Mouse (Mus musculus) hindbrain, embryonic 14.5 days (tissue): ENCODE results near the gene Ccdc65. TPM values are rescaled to one million over a fixed set of nuclear protein-coding genes. Genes with fewer than 3 reads are reported as not detected.

Source experiments
- ATAC-seq: fragments of 200-750 bp; cut with Nextera tagmentation; 2 replicates; pipeline ENCODE4 v1.8.0; 2017; ENCODE audit warnings: moderate number of reproducible peaks, mild to moderate bottlenecking, moderate TSS enrichment, moderate library complexity; ENCODE audit not compliant: low FRiP score
- DNase-seq: peaks from one replicate; pipeline ENCODE4 v3.0.0-alpha.2; 2015; ENCODE audit warnings: low spot score
- H3K27ac ChIP-seq: fragments of 300-500 bp; sonication (generic); 2 replicates; pipeline ENCODE4 v1.5.1; 2014; ENCODE audit warnings: mild to moderate bottlenecking, moderate library complexity
- H3K27me3 ChIP-seq: fragments of 300-500 bp; sonication (generic); 2 replicates; pipeline ENCODE4 v1.6.1; 2014; ENCODE audit warnings: mild to moderate bottlenecking, low read length, mixed read lengths; ENCODE audit not compliant: control insufficient read depth, insufficient read depth
- H3K36me3 ChIP-seq: fragments of 300-500 bp; sonication (generic); replicated peaks from 2 replicates; pipeline ENCODE4 v1.6.1; 2014; ENCODE audit not compliant: control insufficient read depth, insufficient read depth
- H3K4me1 ChIP-seq: fragments of 300-500 bp; sonication (generic); replicated peaks from 2 replicates; pipeline ENCODE4 v1.6.1; 2014; ENCODE audit warnings: antibody characterized with exemption, low read length, mixed read lengths; ENCODE audit not compliant: control insufficient read depth, insufficient read depth
- H3K4me2 ChIP-seq: fragments of 300-500 bp; sonication (generic); replicated peaks from 2 replicates; pipeline ENCODE4 v1.6.1; 2014; ENCODE audit warnings: mild to moderate bottlenecking, moderate library complexity
- H3K4me3 ChIP-seq: fragments of 300-500 bp; sonication (generic); replicated peaks from 2 replicates; pipeline ENCODE4 v1.5.1; 2014; ENCODE audit warnings: mild to moderate bottlenecking, low read length
- H3K9ac ChIP-seq: fragments of 300-500 bp; sonication (generic); 2 replicates; pipeline ENCODE4 v1.6.1; 2014
- H3K9me3 ChIP-seq: fragments of 300-500 bp; sonication (generic); 2 replicates; pipeline ENCODE4 v1.6.1; 2016; ENCODE audit warnings: low read length; ENCODE audit not compliant: control insufficient read depth
- WGBS: fragments of 180-500 bp; shearing (Covaris S2); extraction: QIAGEN DNeasy Blood & Tissue Kit; methylation state at CpG from one replicate; pipeline ENCODE4 v1.1.7; 2014; 5-methylcytosine and 5-hydroxymethylcytosine counted together
- polyA plus RNA-seq: library from polyadenylated mRNA; unstranded; fragments of >200 nt; fragmentation: Nextera tagmentation; extraction: Ambion mirVana; gene quantifications from 2 replicates; pipeline ENCODE4 v1.2.1, GENCODE M21; 2014

Ccdc65 gene
- 5.6 and 6.6 TPM in 2 replicates for polyA plus RNA-seq

GRCm38 (mm10) chr15:98707766-98708372, at the start of gene Ccdc65:
Ccdc65 (plus strand) TSS chr15:98708207.
- DNase-seq (peak; percentile 86), ATAC-seq (peak; percentile 69)
- WGBS = 21% methylated on average over 16 of the region's 16 CpGs
- H3K27ac ChIP-seq = no peak within 1 kb of the TSS
- no peaks in the 10 kb centered on the region for H3K9me3 ChIP-seq
- H3K4me1 ChIP-seq = no peaks in the 10 kb centered on the region
- no peaks in the 10 kb centered on the region for H3K36me3 ChIP-seq
- H3K9ac ChIP-seq = peak within 1 kb of the TSS; percentile 49
- H3K4me2 ChIP-seq = peak within 1 kb of the TSS; percentile 58
- peaks cover 3% of the 10 kb centered on the region; the same call in 1 of the 2 replicates for H3K27me3 ChIP-seq
- peak within 1 kb of the TSS; percentile 37 for H3K4me3 ChIP-seq

GRCm38 (mm10) chr15:98662198-98662566, 45.8 kb upstream of the Ccdc65 start:
- H3K27me3 ChIP-seq = no peaks in the 10 kb centered on the region
- H3K36me3 ChIP-seq = peaks cover 18% of the 10 kb centered on the region
- peak overlapping the region; percentile 75 for H3K4me2 ChIP-seq
- peak overlapping the region; percentile 94 for H3K9ac ChIP-seq
- H3K4me1 ChIP-seq = peaks cover 8% of the 10 kb centered on the region; the same call in 1 of the 2 replicates
- DNase-seq = no peak
- peak overlapping the region; percentile 93 for H3K27ac ChIP-seq
- H3K9me3 ChIP-seq = no peaks in the 10 kb centered on the region
- peak overlapping the region; percentile 95 for H3K4me3 ChIP-seq
- WGBS = 2% methylated on average over 14 of the region's 14 CpGs
- ATAC-seq = no peak

DNA sequence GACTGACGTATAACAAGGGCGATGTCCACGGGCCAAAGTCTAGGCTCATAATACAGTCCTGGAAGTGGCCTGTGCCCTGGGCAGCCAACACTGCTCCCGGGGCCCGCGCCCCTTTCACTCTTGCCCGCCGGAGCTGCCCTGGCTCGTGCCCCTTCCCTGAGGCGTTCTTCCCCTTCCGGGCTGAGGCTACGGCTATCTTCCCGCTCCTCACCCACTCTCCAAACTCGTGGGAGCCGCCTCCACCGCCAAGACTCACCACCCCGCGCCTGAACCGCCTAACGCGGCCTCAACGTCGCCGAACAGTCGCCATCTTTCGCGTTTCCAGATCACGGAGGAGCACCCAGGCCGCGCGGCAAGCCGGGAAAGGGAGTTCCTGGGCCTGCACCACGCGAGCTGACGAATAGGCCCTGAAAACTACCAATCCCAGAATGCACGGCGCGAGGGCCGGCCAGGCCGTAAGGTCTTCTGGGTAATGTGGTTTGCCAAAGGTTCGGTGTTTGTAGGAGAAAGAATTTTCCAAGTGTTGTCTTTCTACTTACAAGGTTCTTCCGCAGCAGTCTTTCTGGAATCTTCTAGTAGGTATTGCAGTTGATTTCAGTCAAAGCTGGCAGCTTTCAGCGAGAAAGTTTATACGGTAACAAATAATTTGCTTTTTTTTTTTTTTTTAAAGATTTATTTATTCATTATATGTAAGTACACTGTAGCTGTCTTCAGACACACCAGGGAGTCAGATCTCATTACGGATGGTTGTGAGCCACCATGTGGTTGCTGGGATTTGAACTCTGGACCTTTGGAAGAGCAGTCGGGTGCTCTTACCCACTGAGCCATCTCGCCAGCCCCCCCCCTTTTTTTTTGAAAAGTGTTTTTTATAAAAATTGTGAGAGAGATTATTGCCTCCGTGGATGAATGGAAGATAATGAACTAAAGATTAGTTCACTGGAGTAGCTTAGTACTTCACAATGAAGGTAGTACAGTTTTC, 45.2 kb upstream of the Ccdc65 start, which contains the start of gene Ddx23:
Gene Ddx23, minus strand, starts transcription at position 328 of the 979 bp plus-strand sequence.
- peak within 1 kb of the TSS; percentile 75 for H3K4me2 ChIP-seq
- H3K9ac ChIP-seq = peak within 1 kb of the TSS; percentile 94
- peak within 1 kb of the TSS; percentile 93 for H3K27ac ChIP-seq
- peaks cover 11% of the 10 kb centered on the region for H3K36me3 ChIP-seq
- H3K4me3 ChIP-seq = peak within 1 kb of the TSS; percentile 95
- no peaks in the 10 kb centered on the region for H3K27me3 ChIP-seq
- ATAC-seq (peak; percentile 95), DNase-seq (peak; percentile 97)
- WGBS = 5% methylated on average over 47 of the region's 48 CpGs
- H3K4me1 ChIP-seq = peaks cover 8% of the 10 kb centered on the region; the same call in 1 of the 2 replicates
- H3K9me3 ChIP-seq = no peaks in the 10 kb centered on the region

GRCm38 (mm10) chr15:98664042-98664907, 43.7 kb upstream of the Ccdc65 start:
- H3K9me3 ChIP-seq = no peaks in the 10 kb centered on the region
- H3K4me1 ChIP-seq = peaks cover 8% of the 10 kb centered on the region; the same call in 1 of the 2 replicates
- no peak overlapping the region for H3K27ac ChIP-seq
- no peak overlapping the region for H3K9ac ChIP-seq
- 82% methylated on average over 11 of the region's 11 CpGs for WGBS
- H3K4me3 ChIP-seq = no peak overlapping the region
- ATAC-seq = no peak
- DNase-seq = peak; percentile 55
- H3K27me3 ChIP-seq = no peaks in the 10 kb centered on the region
- H3K36me3 ChIP-seq = no peaks in the 10 kb centered on the region
- H3K4me2 ChIP-seq = no peak overlapping the region

DNA sequence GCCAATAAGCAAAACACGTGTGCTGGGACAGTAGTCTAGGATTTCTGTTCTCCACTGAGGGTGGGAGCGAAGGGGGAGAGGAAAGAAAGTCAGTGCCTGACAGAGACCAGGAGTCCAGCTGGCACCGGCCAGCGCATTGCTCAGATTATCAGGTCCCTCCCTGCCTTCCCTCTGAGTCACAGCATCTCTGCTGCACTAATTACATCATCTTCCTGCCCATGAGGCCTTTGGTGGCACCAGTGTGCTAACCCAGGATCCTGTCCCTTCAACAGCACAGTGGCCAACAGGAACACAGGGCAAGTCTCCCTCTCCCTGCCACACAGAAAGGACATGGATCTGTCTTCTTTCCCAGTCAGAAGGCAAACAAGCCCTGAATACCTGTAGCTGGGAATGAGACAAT, 35.4 kb upstream of the Ccdc65 start:
- no peaks in the 10 kb centered on the region for H3K36me3 ChIP-seq
- 97% methylated on average over 4 of the region's 4 CpGs for WGBS
- ATAC-seq (no peak), DNase-seq (no peak)
- no peak overlapping the region for H3K4me3 ChIP-seq
- no peak overlapping the region for H3K4me2 ChIP-seq
- H3K4me1 ChIP-seq = peaks cover 31% of the 10 kb centered on the region
- no peaks in the 10 kb centered on the region for H3K27me3 ChIP-seq
- H3K27ac ChIP-seq = no peak overlapping the region
- no peak overlapping the region for H3K9ac ChIP-seq
- no peaks in the 10 kb centered on the region for H3K9me3 ChIP-seq

DNA sequence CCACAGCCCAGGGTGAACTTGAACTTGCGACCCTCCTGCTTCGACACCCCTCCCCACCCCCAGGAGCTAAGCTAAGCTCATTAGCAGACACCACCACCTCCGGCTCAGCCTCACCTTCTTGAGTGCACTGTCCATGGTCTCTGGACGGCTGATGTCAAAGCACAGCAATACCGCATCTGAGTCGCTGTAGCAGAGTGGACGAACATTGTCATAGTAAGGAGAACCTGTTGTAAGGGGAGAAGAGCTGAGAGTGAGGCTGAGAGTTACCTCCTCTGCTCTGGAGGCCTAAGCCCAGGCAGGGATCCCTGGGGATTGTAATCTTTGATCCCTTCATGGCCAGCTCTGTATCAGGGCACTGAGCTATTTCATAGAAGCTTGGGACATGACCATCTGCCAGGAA, 34.3 kb upstream of the Ccdc65 start:
- ATAC-seq (no peak), DNase-seq (no peak)
- H3K27me3 ChIP-seq = no peaks in the 10 kb centered on the region
- 76% methylated on average over 7 of the region's 7 CpGs for WGBS
- H3K27ac ChIP-seq = 0 out of 2 replicates have a peak overlapping the region, but pooled peaks have one; percentile 51
- H3K9ac ChIP-seq = no peak overlapping the region
- H3K4me3 ChIP-seq = no peak overlapping the region
- peaks cover 31% of the 10 kb centered on the region for H3K4me1 ChIP-seq
- no peaks in the 10 kb centered on the region for H3K9me3 ChIP-seq
- H3K4me2 ChIP-seq = peak overlapping the region; percentile 99; the same call in 1 of the 2 replicates
- no peaks in the 10 kb centered on the region for H3K36me3 ChIP-seq

GRCm38 (mm10) chr15:98674284-98674993, 33.6 kb upstream of the Ccdc65 start:
- ATAC-seq (peak; percentile 63; the same call in 1 of the 2 replicates), DNase-seq (peak; percentile 70)
- Histone ChIP-seq H3K4me2 (peak overlapping the region; percentile 99), H3K27me3 (no peaks in the 10 kb centered on the region), H3K4me3 (peak overlapping the region; percentile 52), H3K9ac (peak overlapping the region; percentile 65), H3K9me3 (no peaks in the 10 kb centered on the region), H3K36me3 (no peaks in the 10 kb centered on the region), H3K4me1 (peaks cover 31% of the 10 kb centered on the region), H3K27ac (peak overlapping the region; percentile 51; the same call in 1 of the 2 replicates)
- 14% methylated on average over 7 of the region's 7 CpGs for WGBS

DNA sequence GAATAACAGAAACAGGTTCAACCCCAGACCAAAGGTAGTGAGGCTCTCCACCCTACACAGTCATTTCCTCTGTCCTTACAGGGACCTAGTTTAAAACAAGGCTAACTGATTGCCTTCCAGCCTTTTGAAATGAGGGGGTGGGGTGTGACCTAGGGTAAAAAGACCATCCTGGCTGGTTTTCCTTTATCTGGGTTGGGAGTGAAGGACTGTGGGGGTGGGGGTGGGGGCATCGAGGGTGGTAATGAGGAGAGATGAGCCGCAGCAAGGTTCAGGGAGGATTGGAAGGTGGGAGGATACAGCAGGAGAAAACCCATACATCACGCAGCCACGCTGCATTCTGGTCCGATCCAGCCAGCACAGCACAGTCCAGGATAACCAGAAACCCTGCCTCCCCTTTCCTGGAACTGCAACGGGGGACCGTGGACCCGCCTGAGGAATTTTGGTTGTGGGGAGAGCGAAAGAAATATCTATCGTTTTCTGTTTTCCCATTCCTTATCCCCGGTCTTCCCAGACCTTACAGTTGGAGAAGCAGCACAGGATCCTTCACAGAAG, 32.9 kb upstream of the Ccdc65 start:
- H3K36me3 ChIP-seq = no peaks in the 10 kb centered on the region
- peak overlapping the region; percentile 52 for H3K4me3 ChIP-seq
- peak overlapping the region; percentile 99 for H3K4me2 ChIP-seq
- 14% methylated on average over 11 of the region's 11 CpGs for WGBS
- peak overlapping the region; percentile 65 for H3K9ac ChIP-seq
- ATAC-seq (no peak), DNase-seq (no peak)
- peak overlapping the region; percentile 55; the same call in 1 of the 2 replicates for H3K27ac ChIP-seq
- no peaks in the 10 kb centered on the region for H3K27me3 ChIP-seq
- no peaks in the 10 kb centered on the region for H3K9me3 ChIP-seq
- peaks cover 31% of the 10 kb centered on the region for H3K4me1 ChIP-seq
